Mouse (Mus musculus) brain, embryonic 14.5 days (tissue): Measurements from ENCODE around the gene Mthfd2l. TPM values are rescaled to one million over a fixed set of nuclear protein-coding genes. Genes with fewer than 3 reads are reported as not detected.

Source experiments
- DNase-seq: peaks from one replicate; pipeline ENCODE4 v3.0.0-alpha.2; 2011; ENCODE audit warnings: low read depth
- CTCF ChIP-seq: fragments of 200-500 bp; IDR thresholded peaks from 2 replicates; pipeline ENCODE4 v1.5.1; 2012; ENCODE audit warnings: inconsistent platforms, mild to moderate bottlenecking, moderate library complexity, borderline replicate concordance; ENCODE audit not compliant: insufficient read depth, insufficient read length; ENCODE audit errors: extremely low read depth
- POLR2A ChIP-seq: fragments of 200-500 bp; IDR thresholded peaks from 2 replicates; pipeline ENCODE4 v1.6.1; 2012; ENCODE audit warnings: mild to moderate bottlenecking, inconsistent platforms, borderline replicate concordance; ENCODE audit not compliant: poor library complexity, insufficient read depth, insufficient read length, severe bottlenecking; ENCODE audit errors: extremely low read depth
- polyA plus RNA-seq: library from polyadenylated mRNA; depleted of rRNA; stranded (reverse); fragments of >200 nt; gene quantifications from 2 replicates; pipeline ENCODE4 v1.2.3, GENCODE M21; 2012

Mthfd2l gene
- polyA plus RNA-seq, 1 experiment = 64.9 TPM

DNA sequence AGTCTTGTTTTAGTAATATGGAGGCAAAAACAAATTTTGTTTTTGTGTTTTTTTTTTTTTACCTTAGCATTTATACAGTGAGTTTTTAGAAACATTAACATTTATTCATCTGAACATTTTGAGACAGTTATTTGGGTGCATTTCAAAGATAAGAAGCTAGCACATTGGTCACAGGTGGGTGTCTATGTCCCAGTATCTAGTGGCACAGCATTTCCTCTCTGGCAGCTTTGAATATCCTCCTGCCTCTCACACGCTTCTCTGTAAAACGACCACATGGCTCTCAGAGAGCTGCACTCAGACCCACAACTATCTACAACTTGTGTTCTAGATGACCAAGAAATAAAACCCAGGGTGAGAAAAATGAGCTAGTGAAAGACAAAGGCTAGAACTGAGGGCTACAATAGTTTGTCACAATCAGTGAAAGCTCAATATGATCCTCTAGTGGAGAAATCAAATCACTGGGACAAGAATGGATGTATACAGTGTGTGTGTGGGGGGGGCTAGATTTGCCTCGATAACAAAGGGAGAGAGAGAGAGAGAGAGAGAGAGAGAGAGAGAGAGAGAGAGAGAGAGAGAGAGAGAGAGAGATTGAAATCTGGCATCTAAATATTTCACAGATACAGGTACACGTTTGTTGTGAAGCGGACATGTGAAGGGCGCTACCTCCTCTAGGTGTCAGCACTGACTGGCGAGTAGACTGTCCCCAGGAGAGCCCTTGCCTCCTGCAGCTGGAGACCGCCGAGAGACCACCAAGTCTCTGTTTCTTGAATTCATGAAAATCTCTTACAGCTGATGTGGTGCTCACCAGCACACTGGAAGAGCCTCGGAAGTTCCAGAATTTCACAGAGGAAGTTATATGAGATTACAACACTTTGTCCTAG lies 28.3 kb upstream of the Mthfd2l start:
- TF ChIP-seq CTCF (peak; percentile 51), POLR2A (no peak)
- peak; percentile 65 for DNase-seq

DNA sequence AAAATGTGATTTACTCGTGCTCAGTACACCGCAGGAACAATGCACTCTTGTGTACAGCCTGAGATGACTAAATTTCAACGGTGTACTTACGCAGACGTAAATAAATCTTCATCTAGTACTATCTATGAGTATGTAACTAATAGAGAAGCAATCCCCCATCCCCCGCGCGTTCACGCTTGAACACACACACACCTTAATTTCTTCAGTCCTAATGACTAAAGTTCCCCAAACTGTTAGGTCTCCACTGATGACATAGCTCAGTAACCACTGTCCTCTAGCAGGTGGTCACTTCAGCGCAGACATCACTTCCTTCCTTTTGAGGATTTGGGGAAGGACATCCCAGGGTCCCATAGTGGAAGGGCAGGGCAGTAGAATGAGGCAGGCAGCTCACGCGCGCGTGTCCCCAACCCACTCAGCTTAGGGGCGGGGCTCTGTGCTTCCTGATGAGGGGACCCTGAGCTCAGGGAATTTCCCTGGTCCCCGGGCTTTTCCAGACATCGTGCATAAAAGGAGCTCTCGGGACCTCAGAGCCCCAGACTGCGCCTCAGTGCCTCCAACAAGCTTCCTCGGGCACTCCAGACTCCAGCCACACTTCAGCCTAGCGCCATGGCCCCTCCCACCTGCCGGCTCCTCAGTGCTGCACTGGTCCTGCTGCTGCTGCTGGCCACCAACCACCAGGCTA lies 27.4 kb upstream of the Mthfd2l start, which contains the start of gene Cxcl2:
TSS of gene Cxcl2 (plus strand) at position 533 of the 682 bp plus-strand sequence.
- TF ChIP-seq POLR2A (no peak), CTCF (no peak)
- peak; percentile 11 for DNase-seq

- peak; percentile 86 for DNase-seq
- peak; percentile 90 for TF ChIP-seq CTCF
- TF ChIP-seq POLR2A = no peak
Measured at GRCm38 (mm10) chr5:90908983-90909382, 21.9 kb upstream of the Mthfd2l start.

GRCm38 (mm10) chr5:90919495-90919894 lies 11.4 kb upstream of the Mthfd2l start:
- TF ChIP-seq POLR2A = no peak
- no peak for TF ChIP-seq CTCF
- no peak for DNase-seq

- no peak for DNase-seq
- no peak for TF ChIP-seq CTCF
- TF ChIP-seq POLR2A = no peak
Measured at GRCm38 (mm10) chr5:90922958-90923357, 8.0 kb upstream of the Mthfd2l start.

- TF ChIP-seq POLR2A = no peak
- TF ChIP-seq CTCF = no peak
- DNase-seq = no peak
Measured at GRCm38 (mm10) chr5:90930546-90930945, 371 bp upstream of the Mthfd2l start.

- TF ChIP-seq POLR2A (no peak), CTCF (no peak)
- peak; percentile 79 for DNase-seq
Measured at GRCm38 (mm10) chr5:90931911-90932310, 994 bp downstream of the Mthfd2l start.

- no peak for TF ChIP-seq POLR2A
- TF ChIP-seq CTCF = no peak
- no peak for DNase-seq
Measured at GRCm38 (mm10) chr5:90936706-90937105, 5.8 kb downstream of the Mthfd2l start.

DNA sequence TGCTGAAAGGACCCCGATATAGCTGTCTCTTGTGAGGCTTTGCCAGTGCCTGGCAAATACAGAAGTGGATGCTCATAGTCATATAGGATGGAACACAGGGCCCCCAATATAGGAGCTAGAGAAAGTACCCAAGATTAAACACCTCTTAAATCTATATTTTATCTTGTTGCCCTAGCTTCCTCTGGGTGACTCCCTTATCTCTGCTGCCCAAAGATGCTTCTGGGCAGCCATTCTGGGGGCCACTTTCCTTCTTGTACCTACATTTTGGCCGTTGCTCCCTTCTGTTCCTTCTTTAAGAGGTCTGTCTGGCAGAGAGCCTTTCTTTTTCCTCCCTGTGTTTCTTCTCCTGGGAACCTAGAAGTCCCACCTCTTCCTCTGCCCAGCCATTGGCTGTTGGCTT lies 14.5 kb downstream of the Mthfd2l start:
- TF ChIP-seq POLR2A (no peak), CTCF (no peak)
- no peak for DNase-seq

DNA sequence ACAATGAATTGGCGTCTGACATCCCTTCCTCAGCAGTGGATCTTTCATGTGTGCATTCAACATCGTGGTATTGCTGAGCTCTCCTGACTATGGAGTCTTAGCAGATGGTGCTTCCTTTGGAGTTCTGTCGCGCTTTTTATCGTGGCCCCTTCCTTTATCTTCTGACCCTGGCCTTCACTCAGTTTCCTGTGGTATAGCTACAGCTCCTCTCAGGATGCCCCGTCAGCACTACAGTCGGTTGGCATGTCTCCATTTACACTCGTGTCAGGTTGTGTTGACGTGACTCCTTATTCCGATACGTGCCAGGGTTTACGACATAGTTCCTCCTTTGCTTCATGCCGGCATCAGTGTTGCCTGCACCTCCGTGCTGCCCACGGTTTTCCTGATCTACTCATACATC lies 18.6 kb downstream of the Mthfd2l start:
- DNase-seq = no peak
- no peak for TF ChIP-seq CTCF
- no peak for TF ChIP-seq POLR2A

- DNase-seq = peak; percentile 69
- TF ChIP-seq CTCF (peak; percentile 65; the same call in 1 of the 2 replicates), POLR2A (no peak)
Measured at GRCm38 (mm10) chr5:90951475-90951874, 20.6 kb downstream of the Mthfd2l start.
